Mouse (Mus musculus) hindlimb bud, embryonic 11.5 days (tissue): ENCODE data around the gene Cacng2.
"Not testable (repeated sequence)": the region's sequence is repeated elsewhere in the genome, so short reads cannot be mapped to it uniquely, and the experiment has no call there.

Experiments used
- DNase-seq: peaks from one replicate; pipeline ENCODE4 v3.0.0-alpha.2; 2012; ENCODE audit warnings: low read depth, low spot score; ENCODE audit errors: extremely low spot score

Cacng2 gene

DNA sequence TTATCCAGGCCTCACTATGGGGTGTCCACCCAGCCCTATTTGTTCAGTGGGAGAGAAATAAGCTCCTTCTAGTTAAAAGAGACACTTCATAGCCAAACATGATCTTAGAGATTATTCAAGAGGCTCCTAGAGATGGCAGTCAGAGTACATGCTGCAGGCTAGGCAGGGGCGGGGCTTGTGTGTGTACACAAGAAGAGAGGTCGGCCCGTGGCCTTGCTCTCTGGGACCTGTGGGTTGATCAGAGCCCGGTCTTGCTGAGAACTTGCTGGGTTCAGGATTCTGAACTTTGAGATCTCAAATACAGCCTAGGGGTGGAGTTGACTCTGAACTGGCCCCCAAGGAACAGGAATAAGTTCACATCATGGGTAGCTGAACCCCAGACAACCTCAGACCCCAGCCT is 95.6 kb downstream of the Cacng2 start:
- DNase-seq, result no peak

DNA sequence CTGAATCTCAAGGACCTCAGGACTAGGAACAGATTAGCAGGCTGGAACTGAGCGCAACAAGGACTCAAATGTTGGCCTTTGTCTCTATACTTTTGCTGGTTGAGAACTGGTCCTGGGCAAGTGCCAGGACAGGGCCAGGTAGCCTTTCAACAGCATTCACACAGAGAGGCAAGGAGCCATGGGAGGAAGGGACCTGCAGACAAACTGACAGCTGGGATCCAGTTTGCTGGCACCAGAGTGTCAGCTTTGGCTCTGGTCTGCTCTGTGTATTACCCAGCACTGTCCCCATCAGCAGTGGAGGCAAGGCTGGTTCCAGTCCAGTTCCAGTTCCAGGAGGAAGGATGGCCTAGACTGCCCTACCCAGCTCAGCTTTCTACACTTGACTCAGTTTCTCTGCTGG is 105.8 kb downstream of the Cacng2 start:
- DNase-seq, result no peak

DNA sequence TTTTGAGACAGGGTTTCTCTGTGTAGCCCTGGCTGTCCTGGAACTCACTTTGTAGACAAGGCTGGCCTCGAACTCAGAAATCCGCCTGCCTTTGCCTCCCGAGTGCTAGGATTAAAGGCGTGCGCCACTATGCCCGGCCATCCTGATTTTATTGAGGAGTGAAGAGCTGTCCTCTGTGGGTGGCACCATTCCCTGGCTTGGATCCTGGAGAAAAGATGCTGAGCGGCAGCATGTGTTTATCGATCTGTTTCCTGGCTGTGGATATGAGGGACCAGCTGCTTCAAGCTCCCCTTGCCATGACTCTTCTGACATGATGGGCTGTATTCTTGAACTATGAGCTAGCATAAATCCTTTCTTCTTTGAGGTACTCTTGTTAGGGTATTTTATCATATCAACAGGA is 111.6 kb downstream of the Cacng2 start:
- DNase-seq, result not testable (repeated sequence)

DNA sequence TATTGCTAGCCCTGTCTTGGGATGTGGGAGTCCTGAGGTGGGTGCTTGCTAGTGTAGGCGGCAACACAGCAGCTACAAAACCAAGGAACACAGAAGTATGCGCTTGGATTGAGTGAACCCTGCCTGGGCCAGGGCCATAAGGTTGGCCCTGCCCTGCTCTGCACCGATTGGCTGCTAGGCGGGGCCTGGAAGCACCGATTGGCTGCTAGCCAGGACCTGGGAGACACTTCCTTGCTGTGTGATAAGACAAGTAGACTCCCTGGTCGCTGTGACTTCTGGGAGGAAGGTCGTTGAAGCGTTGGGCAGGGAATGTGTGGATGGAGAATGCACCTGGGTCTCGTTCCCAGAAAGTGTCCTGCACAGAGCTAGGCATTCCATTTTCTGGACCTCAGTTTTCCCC is 115.9 kb downstream of the Cacng2 start:
- no peak for DNase-seq

DNA sequence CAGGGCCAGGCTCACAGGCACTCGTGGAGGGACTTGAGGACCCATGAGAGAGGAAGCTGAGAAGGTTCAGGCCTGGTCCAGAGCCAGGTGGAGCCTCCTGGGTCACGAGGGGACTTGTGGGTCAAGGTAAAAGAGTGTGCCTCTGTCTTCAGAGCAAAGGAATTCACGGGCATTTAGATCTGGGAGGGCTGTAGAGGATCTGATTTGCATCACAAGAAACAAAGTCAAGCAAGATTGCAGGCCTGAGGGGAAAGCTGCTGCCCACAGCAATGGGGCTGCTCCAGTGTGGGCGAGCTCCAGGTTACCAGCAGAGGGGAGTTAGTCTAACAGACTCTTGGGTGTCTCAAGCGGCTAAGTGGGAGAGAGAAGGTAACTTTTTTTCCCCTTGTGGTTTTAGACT is 118.4 kb downstream of the Cacng2 start:
- DNase-seq, result no peak

DNA sequence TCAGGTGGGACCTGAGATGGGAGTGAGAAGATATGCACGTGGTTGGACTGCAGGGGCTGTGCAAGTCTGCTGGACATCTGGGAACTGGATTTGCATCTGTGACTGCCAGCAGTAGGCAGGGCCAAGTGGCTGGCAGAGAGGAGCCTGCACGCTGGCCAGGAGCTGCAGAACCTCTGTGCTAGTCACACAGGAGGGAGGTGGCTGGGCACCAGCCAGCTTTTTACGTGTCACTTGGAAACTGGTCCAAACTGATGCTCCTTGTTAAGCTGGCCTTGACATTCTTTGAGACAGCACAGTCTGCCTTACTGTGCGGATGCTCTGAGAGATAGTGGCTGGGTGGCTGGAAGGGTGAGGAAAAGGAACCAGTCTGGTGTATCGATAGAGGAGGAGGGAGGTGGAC is 131.3 kb downstream of the Cacng2 start:
- DNase-seq, result no peak

DNA sequence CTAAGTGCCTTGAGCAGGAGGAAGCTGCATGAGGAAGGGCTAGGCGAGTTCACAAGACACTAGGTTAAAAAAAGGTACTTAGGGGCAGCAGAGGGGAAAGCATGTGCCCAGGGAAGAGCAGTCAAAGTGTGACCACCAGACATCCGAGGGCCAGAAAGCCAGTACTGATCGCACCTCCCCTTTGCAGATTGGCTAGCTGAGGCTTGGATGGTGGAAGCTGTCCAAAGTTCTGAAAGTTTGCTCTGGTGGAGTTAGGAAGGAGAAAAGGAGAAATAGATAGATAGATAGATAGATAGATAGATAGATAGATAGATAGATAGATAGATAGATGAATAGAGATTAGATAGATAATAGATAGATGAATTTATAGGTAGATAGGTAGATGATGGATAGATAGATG is 136.4 kb downstream of the Cacng2 start:
- no peak for DNase-seq

DNA sequence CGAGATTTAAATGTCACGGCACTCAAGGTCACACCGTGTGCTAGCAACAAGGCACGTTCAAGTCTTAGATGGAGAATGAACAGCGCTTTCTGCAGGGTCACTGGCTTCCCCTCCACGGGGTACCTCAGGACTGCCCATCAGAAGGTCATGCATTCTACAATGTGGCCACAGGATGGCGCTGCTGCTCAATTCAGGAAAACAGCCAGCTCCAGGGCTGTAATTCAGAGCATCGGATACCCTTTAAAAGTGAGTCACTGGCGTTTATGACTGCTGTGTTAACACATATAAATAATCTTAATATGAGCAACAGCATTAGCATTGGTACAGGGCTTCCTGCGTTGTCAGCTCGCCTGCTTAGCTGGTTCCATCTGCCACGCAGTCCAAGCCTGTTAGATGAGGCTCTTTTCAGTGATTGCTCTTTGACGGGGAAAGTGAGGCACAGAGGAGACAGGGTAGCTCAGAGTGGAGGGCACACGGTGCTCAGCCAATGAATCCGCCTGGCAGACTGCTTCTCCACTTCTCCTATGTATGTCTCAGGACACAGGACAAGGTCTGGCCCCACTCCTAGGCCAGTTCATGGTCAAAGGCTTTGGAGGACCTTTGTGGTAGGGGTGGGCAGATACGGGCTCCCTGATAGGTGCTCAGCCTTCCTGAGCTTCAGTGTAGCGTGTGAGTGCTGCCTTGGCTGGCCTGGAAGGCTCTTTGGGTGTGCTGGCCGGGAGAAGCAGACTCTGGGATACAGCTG is 137.5 kb downstream of the Cacng2 start:
- no peak for DNase-seq

DNA sequence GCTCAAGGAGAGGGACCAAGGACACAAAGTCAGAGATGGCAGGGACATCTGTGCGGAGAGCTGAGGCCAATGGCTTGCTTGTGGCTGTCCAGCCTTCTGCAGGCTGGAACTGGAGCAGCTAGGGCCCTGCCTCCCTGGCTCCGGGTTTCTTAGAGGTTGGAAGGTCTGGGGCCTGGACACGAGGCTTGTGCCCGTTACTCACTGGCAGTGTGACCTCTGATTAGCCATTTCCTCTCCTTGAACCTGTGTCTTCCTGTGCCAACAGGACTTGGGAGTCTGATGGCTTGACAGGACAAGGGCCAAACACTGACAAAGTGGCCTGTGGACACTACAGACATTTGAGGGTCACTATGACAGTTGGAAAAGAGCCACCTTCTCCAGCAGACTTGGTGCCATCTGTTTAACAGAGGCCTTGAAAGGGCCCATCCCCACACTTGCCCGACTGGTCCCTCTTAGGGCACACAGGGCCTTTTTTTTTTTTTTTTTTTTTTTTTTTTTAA is 138.6 kb downstream of the Cacng2 start:
- no peak for DNase-seq

DNA sequence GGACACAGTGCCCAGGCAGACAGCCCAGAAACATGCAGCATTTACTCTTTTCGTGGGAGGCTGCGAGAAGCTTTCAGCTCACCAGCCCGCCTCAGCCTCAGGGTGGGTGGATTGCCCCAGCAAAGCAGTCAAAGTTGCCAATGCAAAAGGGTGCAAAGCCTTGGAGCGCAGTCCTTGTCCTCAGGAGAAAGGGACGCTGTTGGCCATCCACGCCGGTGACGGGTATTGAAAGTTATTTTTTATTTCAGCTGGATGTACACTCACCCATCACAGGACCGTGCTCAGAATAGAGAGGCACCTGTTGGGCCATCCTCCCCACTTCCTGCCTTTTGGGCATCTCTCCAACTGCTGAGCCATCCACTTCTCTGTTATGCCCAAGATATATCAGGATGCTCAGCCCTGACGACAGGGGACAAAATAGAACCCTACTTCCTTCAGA is 140.4 kb downstream of the Cacng2 start:
- no peak for DNase-seq

DNA sequence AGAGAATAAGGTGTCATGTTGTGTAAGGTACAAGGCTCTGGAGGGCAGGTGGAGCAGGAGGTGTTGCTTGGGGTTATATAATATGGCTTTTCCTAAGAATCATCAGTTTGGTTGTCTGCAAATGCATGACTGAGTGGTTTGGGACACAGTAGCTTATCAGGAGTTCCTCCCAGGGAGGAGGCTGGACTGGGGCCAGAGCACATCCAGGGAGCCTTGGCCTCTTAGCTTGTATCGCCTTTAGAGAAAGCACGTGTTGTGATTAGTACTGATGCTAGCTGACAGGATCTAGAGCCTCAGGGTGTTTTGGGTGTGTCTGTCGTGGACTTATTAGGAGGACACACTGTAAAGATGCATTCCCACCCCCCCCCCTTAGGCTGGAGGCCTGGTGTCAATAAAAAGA is 142.2 kb downstream of the Cacng2 start:
- no peak for DNase-seq

DNA sequence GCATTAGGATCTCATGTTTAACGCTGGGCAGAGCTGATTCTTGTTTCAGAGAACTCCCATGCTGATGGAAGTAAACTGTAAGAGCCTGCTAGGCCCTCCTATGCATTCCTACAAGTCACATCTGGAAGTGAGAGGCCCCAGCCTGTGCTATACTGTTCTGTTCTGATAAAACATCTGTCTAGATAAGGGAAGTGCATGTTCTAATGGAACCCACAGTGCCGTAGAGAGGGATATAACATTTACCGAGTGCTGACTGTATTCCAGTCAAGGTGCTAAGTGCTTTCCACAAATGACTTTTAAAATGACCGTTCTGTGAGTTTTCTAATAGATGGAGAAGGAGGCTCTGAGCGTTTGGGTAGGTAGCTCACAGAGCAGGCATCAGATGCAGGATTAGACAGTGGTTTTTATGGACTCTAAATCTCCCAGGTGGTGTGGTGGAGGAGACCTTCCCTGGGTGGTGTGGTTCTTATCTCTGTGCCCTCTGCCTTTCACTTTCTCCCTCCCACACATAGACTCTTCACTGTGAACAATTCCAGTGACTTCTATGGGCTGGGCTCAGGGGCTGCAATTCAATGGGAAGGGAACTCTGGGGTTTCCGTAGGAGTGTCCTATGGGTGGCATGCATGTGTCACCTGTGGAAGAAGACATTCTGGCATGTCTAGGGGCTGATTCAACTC is 145.5 kb downstream of the Cacng2 start:
- no peak for DNase-seq

DNA sequence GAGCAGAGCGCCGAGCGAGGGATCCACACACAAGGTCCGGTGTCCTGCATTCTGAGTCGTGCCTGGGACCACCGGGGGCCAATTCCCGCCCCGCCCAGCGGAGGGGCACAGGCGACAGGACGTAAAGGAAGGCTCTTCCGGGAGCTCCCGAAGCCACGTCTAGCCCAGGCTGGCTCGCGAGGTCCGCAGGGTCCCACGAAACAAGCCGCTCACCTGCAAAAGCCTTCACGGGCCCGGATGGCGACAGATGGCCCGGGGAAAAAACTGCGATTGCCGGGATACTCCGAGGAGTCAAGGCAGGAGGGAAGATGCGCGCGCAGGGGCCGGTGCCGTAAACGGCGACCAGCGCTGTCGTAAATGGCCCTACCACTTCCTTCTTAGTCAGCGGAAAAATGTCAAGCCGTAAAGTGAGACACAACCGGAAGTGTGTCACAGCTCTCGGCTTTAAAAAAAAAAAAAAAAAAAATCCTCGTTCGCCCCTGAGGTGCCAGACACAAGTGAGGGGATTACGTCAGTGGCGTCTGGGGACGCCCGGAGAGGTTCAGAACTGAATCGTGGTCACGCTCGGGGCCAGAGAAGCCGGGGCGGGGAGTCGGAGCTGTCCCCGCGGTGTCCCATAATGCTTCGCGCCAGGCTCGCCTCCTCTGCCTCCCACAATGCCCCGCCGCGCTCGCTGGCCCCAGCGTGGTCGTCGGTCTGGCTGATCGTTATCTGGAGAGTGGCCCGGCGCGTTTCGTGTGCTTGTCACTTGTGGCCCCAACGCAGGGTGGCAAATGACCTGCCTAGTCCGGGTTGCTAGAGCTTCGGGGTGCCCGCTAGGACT is 149.1 kb downstream of the Cacng2 start, which contains the start of gene Eif3d:
TSS of gene Eif3d (minus strand) at position 344 of the 823 bp plus-strand sequence.
- peak; percentile 95 for DNase-seq

DNA sequence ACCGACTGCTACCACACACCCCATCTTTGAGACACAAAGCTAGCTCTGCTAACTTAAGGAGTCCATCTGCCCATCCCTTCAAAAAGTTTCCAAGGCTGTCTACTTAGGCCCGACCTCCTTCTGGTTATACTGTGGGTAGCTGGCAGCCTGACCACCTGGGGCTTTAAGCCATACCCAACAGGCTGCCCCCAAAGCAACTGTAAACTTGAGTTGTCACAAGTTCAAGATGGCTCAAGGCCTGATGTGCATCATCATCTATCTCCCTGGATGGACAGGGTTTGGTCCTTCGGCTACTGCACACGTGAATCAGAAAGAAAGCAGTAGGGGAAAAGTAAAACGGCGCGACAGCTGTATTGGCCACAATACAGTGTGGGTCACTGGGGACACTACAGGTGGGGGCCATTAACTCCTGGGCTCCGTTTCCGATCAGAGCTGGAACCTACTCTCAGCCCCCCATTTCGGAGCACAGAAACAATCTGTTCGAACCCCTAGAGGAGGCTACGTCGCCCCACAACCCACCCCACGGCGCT is 149.8 kb downstream of the Cacng2 start:
- no peak for DNase-seq

DNA sequence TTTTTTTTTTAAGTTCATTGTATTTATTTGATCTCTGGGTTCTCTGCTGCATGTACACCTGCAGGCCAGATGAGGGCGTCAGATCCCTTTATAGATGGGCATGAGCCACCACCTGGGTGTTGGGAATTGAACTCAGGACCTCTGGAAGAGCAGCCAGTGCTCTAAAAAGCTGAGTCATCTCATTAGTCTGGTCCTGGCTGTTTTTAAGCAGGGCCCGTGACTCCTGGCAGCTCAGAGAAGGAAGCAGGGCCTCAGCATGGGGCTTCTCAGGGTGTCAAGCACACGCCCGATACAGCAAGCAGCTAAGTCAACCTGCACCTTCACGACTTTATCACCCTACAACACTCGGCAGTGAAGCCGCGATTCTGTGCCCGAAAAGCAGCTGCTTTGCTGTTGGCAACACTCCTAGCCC is 154.7 kb downstream of the Cacng2 start:
- DNase-seq, result no peak

DNA sequence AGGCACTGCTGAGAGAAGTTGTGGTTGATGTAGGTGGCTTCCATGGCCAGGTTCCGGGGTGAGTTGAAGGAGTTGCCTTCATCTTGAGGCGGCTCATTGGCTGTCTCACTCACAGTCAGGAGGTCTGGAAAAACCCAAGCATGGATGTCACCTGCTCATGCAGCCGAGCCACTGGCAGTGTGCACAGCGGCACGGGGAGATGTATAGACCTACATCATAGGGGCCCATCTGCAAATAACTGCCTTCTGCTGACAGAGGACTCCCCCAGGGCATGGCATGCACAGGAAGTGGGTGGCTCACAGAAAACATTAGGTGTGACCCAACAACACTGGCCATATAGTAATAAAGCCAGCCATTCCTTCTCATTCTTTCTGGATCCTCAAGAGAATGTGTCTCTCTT is 157.4 kb downstream of the Cacng2 start:
- DNase-seq, result no peak

DNA sequence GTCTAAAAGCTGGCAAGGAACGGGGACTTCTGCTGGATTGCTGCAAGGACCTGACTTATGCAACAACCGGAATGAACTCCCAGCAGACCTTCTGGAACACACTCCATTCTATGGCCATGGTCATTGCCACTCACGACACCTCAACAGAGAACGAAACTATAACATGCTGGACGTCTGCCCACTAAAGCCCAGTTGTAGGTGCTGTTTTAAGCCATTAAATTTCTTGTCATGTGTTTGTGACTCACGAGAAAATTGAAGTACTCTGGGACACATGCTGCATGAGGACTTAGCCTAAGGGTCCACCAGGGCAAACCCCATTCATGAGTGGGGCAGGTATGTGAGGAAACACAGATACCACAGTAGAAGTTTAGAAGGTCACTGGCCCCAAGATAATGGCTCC is 159.1 kb downstream of the Cacng2 start:
- DNase-seq, result no peak

DNA sequence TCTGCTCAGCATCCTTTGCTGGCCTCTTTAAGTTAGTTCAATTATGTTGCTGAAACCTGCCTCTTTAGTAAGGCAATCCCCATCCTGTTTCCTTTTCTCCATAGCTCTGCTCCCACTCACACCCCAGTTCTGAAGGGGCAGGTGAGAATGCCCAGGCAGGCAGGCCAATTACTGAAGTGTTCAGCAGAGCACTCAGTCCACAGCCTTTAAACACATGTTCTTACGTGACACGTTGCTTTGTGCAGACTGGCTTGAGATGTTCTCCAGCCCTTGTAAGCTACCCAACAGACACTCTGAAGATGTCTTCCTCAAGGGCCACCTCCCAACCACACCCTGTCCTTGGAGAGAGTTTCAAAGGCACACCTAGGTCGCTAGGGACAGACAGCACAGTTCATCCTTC is 161.8 kb downstream of the Cacng2 start:
- DNase-seq, result no peak

DNA sequence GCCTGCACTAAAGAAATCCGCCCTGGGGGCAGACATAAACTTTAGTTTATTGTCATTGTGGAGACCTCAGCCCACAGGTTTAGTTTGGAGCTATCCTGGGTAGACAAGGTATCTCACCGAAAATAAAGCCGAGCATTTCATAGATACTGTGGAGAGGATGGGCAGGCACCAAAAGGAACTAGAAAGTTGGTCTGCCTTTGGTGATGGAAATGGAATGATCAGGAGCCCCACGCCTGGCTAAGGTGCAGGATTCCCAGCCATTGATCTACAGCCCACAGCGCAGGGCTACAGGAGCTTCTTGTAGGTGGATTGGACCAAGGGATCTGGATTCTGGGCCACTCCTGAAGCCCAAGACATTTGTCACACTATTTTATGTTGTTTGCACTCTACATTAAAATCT is 162.2 kb downstream of the Cacng2 start:
- no peak for DNase-seq

DNA sequence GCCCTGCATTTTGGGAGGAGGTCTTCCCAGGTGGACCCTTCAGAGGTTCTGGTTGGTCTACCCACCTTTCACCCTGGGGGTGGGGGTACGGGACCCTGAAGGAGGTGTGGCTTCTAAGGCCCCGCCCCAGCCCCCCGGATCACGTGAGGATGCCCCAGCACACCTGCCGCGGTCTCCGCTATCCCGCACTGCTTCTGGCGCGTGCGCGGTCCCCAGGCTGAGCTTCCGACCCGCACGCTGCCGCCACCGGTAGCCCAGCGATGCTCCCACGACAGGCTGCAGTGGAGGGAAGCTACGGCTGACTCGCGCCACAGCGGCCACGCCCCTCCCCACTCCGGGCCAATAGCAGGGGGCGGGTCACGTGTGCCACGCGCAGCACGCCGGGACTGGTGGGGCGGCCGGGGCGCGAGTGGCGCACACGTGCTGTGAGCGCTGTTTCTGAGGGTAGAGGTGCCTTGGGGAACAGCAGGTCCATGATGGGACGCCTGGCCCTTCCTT is 163.4 kb downstream of the Cacng2 start, which contains the start of gene Foxred2:
TSS of gene Foxred2 (minus strand) at position 319 of the 498 bp plus-strand sequence.
- DNase-seq, result no peak
